Mouse (Mus musculus): Measurements from ENCODE around the gene Mmp14. TPM values are rescaled to one million over a fixed set of nuclear protein-coding genes. Genes with fewer than 3 reads are reported as not detected.

Gene Mmp14
- polyA plus RNA-seq, 1 experiment from 2014 or later = 112 TPM

GRCm38 (mm10) chr14:54442548-54442947 is 11.1 kb downstream of the Mmp14 start:
- no peak overlapping the region for H3K9ac ChIP-seq
- no peak for ATAC-seq

GRCm38 (mm10) chr14:54443196-54443595 is 11.8 kb downstream of the Mmp14 start:
- Histone ChIP-seq H3K9ac (no peak overlapping the region), H3K9me3 (no peaks in the 10 kb centered on the region), H3K27ac (peak overlapping the region; percentile 88), H3K36me3 (peaks cover 25% of the 10 kb centered on the region), H3K4me3 (replicated peaks) (no peak overlapping the region), H3K27me3 (replicated peaks) (no peaks in the 10 kb centered on the region), H3K4me2 (replicated peaks) (peak overlapping the region; percentile 12), H3K4me1 (replicated peaks) (peaks cover 13% of the 10 kb centered on the region; the same call in 1 of the 2 replicates)
- WGBS = 20% methylated on average over 3 of the region's 3 CpGs
- ATAC-seq = peak; percentile 82

More at GRCm38 (mm10) chr14:54442548-54442947, 11.1 kb downstream of the Mmp14 start:
- Histone ChIP-seq H3K9me3 (no peaks in the 10 kb centered on the region), H3K4me3 (replicated peaks) (no peak overlapping the region), H3K27ac (0 out of 2 replicates have a peak overlapping the region, but pooled peaks have one; percentile 88), H3K27me3 (replicated peaks) (no peaks in the 10 kb centered on the region), H3K4me2 (replicated peaks) (no peak overlapping the region), H3K4me1 (replicated peaks) (peaks cover 13% of the 10 kb centered on the region; the same call in 1 of the 2 replicates), H3K36me3 (peaks cover 27% of the 10 kb centered on the region)
- WGBS = 79% methylated on average over 3 of the region's 3 CpGs

GRCm38 (mm10) chr14:54443712-54444618 is 12.6 kb downstream of the Mmp14 start:
- peak; percentile 52 for ATAC-seq
- H3K27ac ChIP-seq = peak overlapping the region; percentile 88
- H3K9me3 ChIP-seq = no peaks in the 10 kb centered on the region
- peaks cover 17% of the 10 kb centered on the region for H3K36me3 ChIP-seq
- H3K4me3 ChIP-seq (replicated peaks) = no peak overlapping the region
- no peaks in the 10 kb centered on the region for H3K27me3 ChIP-seq (replicated peaks)
- WGBS = 60% methylated on average over 15 of the region's 15 CpGs
- peaks cover 17% of the 10 kb centered on the region for H3K4me1 ChIP-seq (replicated peaks)
- H3K4me2 ChIP-seq (replicated peaks) = peak overlapping the region; percentile 12; the same call in 1 of the 2 replicates
- no peak overlapping the region for H3K9ac ChIP-seq

GRCm38 (mm10) chr14:54445476-54445875 is 14.1 kb downstream of the Mmp14 start:
- Histone ChIP-seq H3K4me2 (replicated peaks) (no peak overlapping the region), H3K27ac (no peak overlapping the region), H3K4me3 (replicated peaks) (no peak overlapping the region), H3K36me3 (peaks cover 8% of the 10 kb centered on the region; the same call in 1 of the 2 replicates), H3K9me3 (no peaks in the 10 kb centered on the region), H3K27me3 (replicated peaks) (no peaks in the 10 kb centered on the region), H3K4me1 (replicated peaks) (peaks cover 17% of the 10 kb centered on the region), H3K9ac (no peak overlapping the region)
- 55% methylated on average over 3 of the region's 3 CpGs for WGBS
- no peak for ATAC-seq

GRCm38 (mm10) chr14:54453566-54453965 is 22.2 kb downstream of the Mmp14 start:
- ATAC-seq = no peak
- WGBS = 77% methylated on average over 9 of the region's 9 CpGs
- no peak overlapping the region for H3K9ac ChIP-seq
- no peak overlapping the region for H3K27ac ChIP-seq
- H3K36me3 ChIP-seq = no peaks in the 10 kb centered on the region
- H3K4me3 ChIP-seq (replicated peaks) = no peak overlapping the region
- no peaks in the 10 kb centered on the region for H3K27me3 ChIP-seq (replicated peaks)
- no peaks in the 10 kb centered on the region for H3K9me3 ChIP-seq
- H3K4me1 ChIP-seq (replicated peaks) = peaks cover 12% of the 10 kb centered on the region
- no peak overlapping the region for H3K4me2 ChIP-seq (replicated peaks)

GRCm38 (mm10) chr14:54454669-54455528 is 23.5 kb downstream of the Mmp14 start:
- Histone ChIP-seq H3K36me3 (no peaks in the 10 kb centered on the region), H3K4me3 (replicated peaks) (no peak overlapping the region), H3K4me1 (replicated peaks) (peaks cover 9% of the 10 kb centered on the region; the same call in 1 of the 2 replicates), H3K9ac (no peak overlapping the region), H3K27me3 (replicated peaks) (no peaks in the 10 kb centered on the region), H3K9me3 (no peaks in the 10 kb centered on the region), H3K27ac (peak overlapping the region; percentile 72), H3K4me2 (replicated peaks) (0 out of 2 replicates have a peak overlapping the region, but pooled peaks have one; percentile 18)
- 50% methylated on average over 11 of the region's 11 CpGs for WGBS
- peak; percentile 87 for ATAC-seq

- no peak overlapping the region for H3K4me3 ChIP-seq (replicated peaks)
- 81% methylated on average over 14 of the region's 14 CpGs for WGBS
These were observed 26.6 kb downstream of the Mmp14 start for GRCm38 (mm10) chr14:54457907-54458569.

GRCm38 (mm10) chr14:54462146-54462545 is 30.7 kb downstream of the Mmp14 start:
- no peaks in the 10 kb centered on the region for H3K9me3 ChIP-seq
- no peaks in the 10 kb centered on the region for H3K27me3 ChIP-seq (replicated peaks)
- no peak overlapping the region for H3K27ac ChIP-seq
- no peaks in the 10 kb centered on the region for H3K36me3 ChIP-seq
- ATAC-seq = no peak
- H3K9ac ChIP-seq = no peak overlapping the region
- H3K4me1 ChIP-seq (replicated peaks) = 0 out of 2 replicates have a peak, but pooled peaks cover 3% of the 10 kb centered on the region
- no peak overlapping the region for H3K4me3 ChIP-seq (replicated peaks)
- WGBS = 61% methylated on average over 4 of the region's 4 CpGs
- H3K4me2 ChIP-seq (replicated peaks) = no peak overlapping the region

More at GRCm38 (mm10) chr14:54457907-54458569, 26.6 kb downstream of the Mmp14 start:
- H3K27me3 ChIP-seq (replicated peaks) = no peaks in the 10 kb centered on the region
- no peaks in the 10 kb centered on the region for H3K36me3 ChIP-seq
- H3K27ac ChIP-seq = no peak overlapping the region
- peaks cover 9% of the 10 kb centered on the region; the same call in 1 of the 2 replicates for H3K4me1 ChIP-seq (replicated peaks)
- no peaks in the 10 kb centered on the region for H3K9me3 ChIP-seq
- ATAC-seq = no peak
- no peak overlapping the region for H3K9ac ChIP-seq
- H3K4me2 ChIP-seq (replicated peaks) = no peak overlapping the region

- H3K36me3 ChIP-seq = 0 out of 2 replicates have a peak, but pooled peaks cover 8% of the 10 kb centered on the region
- H3K9ac ChIP-seq = peak overlapping the region; percentile 78; the same call in 1 of the 2 replicates
- 0 out of 2 replicates have a peak, but pooled peaks cover 3% of the 10 kb centered on the region for H3K4me1 ChIP-seq (replicated peaks)
- no peaks in the 10 kb centered on the region for H3K9me3 ChIP-seq
- H3K27me3 ChIP-seq (replicated peaks) = no peaks in the 10 kb centered on the region
- H3K4me2 ChIP-seq (replicated peaks) = peak overlapping the region; percentile 72
- peak overlapping the region; percentile 92 for H3K4me3 ChIP-seq (replicated peaks)
- H3K27ac ChIP-seq = peak overlapping the region; percentile 85
- WGBS = 13% methylated on average over 12 of the region's 12 CpGs
- peak; percentile 57 for ATAC-seq
These were observed 31.9 kb downstream of the Mmp14 start for GRCm38 (mm10) chr14:54463108-54463958.

- Histone ChIP-seq H3K9ac (peak within 1 kb of the TSS; percentile 78), H3K9me3 (no peaks in the 10 kb centered on the region), H3K36me3 (peaks cover 14% of the 10 kb centered on the region), H3K27me3 (replicated peaks) (no peaks in the 10 kb centered on the region), H3K4me1 (replicated peaks) (0 out of 2 replicates have a peak, but pooled peaks cover 3% of the 10 kb centered on the region), H3K4me2 (replicated peaks) (peak within 1 kb of the TSS; percentile 72), H3K27ac (peak within 1 kb of the TSS; percentile 85), H3K4me3 (replicated peaks) (peak within 1 kb of the TSS; percentile 92)
- WGBS = under 1% methylated on average over 35 of the region's 35 CpGs
- peak; percentile 93 for ATAC-seq
These were observed 32.5 kb downstream of the Mmp14 start, which contains the start of gene Lrp10 for GRCm38 (mm10) chr14:54463959-54464292. Gene Lrp10 (plus strand): TSS chr14:54464137.
